Comparison of ENCODE assay signal across 26 mouse cellular contexts in genomic region chr9:98180766-98181165, GRCm38 (mm10).
DNase-seq lines count a peak whose midpoint lies in the region; ATAC-seq lines count a peak whose summit lies in the region.
"Had no signal": no experiment of that assay in that cellular context is flagged by ENCODE, and none has a peak within 500 bp of the region (broad histone marks: within the 10 kb centered on the region; RNA-seq: fewer than 3 reads in every experiment).

No protein-coding gene starts in this region.

- H3K36me3 ChIP-seq in limb, embryonic 11.5 days (ENCODE audit: control insufficient read depth, insufficient read depth, low read length) = no peaks in the 10 kb centered on the region
- no peaks in the 10 kb centered on the region for H3K36me3 ChIP-seq in limb, embryonic 10.5 days
- H3K36me3 ChIP-seq: embryonic facial prominence, embryonic 12.5 days; hindbrain, embryonic 10.5 days; limb, embryonic 15.5 days; neural tube, embryonic 15.5 days had no signal

- peak; percentile 61 for DNase-seq in cerebellum, adult 11-12 months
- DNase-seq in cerebellum, postnatal 4 days (ENCODE audit: low spot score in 2 of 2) = no peak
- peak; percentile 6 for DNase-seq in limb, embryonic 11.5 days (ENCODE audit: low spot score)
- no peak for DNase-seq in limb, embryonic 10.5 days (ENCODE audit: low spot score)
- peak; percentile 51 to 53 for DNase-seq in cerebellum, adult 18-20 months
- peak; percentile 54 to 70 for DNase-seq in cerebellum, postnatal 25 days
- DNase-seq in layer of hippocampus, adult 11-12 months (ENCODE audit: low spot score) = no peak
- DNase-seq: adrenal gland, postnatal 14 days; gastrocnemius, postnatal 14 days; kidney, adult 8-10 months; kidney, postnatal 14 days; layer of hippocampus, adult 9-11 months; lung, postnatal 14 days; thymus, postnatal 14 days had no signal

- H3K9ac ChIP-seq in limb, embryonic 11.5 days (ENCODE audit: low read length) = no peak overlapping the region
- H3K9ac ChIP-seq: embryonic facial prominence, embryonic 12.5 days; forebrain, embryonic 13.5 days; limb, embryonic 15.5 days; neural tube, embryonic 15.5 days had no signal

- no peaks in the 10 kb centered on the region for H3K27me3 ChIP-seq in limb, embryonic 11.5 days (ENCODE audit: control insufficient read depth, insufficient read depth, low read length)
- H3K27me3 ChIP-seq in limb, embryonic 10.5 days (ENCODE audit: low read depth, poor library complexity, severe bottlenecking) = no peaks in the 10 kb centered on the region
- H3K27me3 ChIP-seq: embryonic facial prominence, embryonic 12.5 days; forebrain, embryonic 13.5 days; limb, embryonic 15.5 days; megakaryocyte, embryonic 14.5 days; neural tube, embryonic 15.5 days; Patski had no signal

- H3K4me2 ChIP-seq in limb, embryonic 11.5 days (ENCODE audit: low read depth, severe bottlenecking) = no peak overlapping the region
- H3K4me2 ChIP-seq: embryonic facial prominence, embryonic 12.5 days; forebrain, embryonic 13.5 days; limb, embryonic 15.5 days; neural tube, embryonic 15.5 days had no signal

- no peak overlapping the region for H3K27ac ChIP-seq in limb, embryonic 11.5 days (replicated peaks; ENCODE audit: low read depth, low read length)
- no peak overlapping the region for H3K27ac ChIP-seq in limb, embryonic 10.5 days
- H3K27ac ChIP-seq: embryonic facial prominence, embryonic 12.5 days; forebrain, embryonic 13.5 days; hindbrain, embryonic 10.5 days; limb, embryonic 15.5 days; neural tube, embryonic 15.5 days; stomach, postnatal 0 days had no signal

- H3K9me3 ChIP-seq in limb, embryonic 11.5 days (ENCODE audit: control insufficient read depth, low read length) = no peaks in the 10 kb centered on the region
- H3K9me3 ChIP-seq in limb, embryonic 10.5 days (replicated peaks) = no peaks in the 10 kb centered on the region
- H3K9me3 ChIP-seq: embryonic facial prominence, embryonic 12.5 days; forebrain, embryonic 13.5 days; hindbrain, embryonic 10.5 days; limb, embryonic 15.5 days; megakaryocyte, embryonic 14.5 days; neural tube, embryonic 15.5 days had no signal

- no peaks in the 10 kb centered on the region for H3K4me1 ChIP-seq in limb, embryonic 11.5 days (ENCODE audit: control insufficient read depth, insufficient read depth, low read length)
- H3K4me1 ChIP-seq in limb, embryonic 10.5 days = no peaks in the 10 kb centered on the region
- H3K4me1 ChIP-seq: embryonic facial prominence, embryonic 12.5 days; limb, embryonic 15.5 days; megakaryocyte, embryonic 14.5 days had no signal

- H3K4me3 ChIP-seq in limb, embryonic 11.5 days (ENCODE audit: low read depth, low read length) = no peak overlapping the region
- H3K4me3 ChIP-seq in limb, embryonic 10.5 days = no peak overlapping the region
- H3K4me3 ChIP-seq: embryonic facial prominence, embryonic 12.5 days; erythroblast, embryonic 14.5 days; forebrain, embryonic 13.5 days; hindbrain, embryonic 10.5 days; limb, embryonic 15.5 days; megakaryocyte, embryonic 14.5 days; neural tube, embryonic 15.5 days had no signal

- ATAC-seq in limb, embryonic 11.5 days (ENCODE audit: insufficient number of reproducible peaks, low FRiP score, low TSS enrichment, low read depth) = no peak
- ATAC-seq: activated CD4-positive, CD25-positive, alpha-beta regulatory T cell, adult 4 months; CD4-positive, CD25-positive, alpha-beta regulatory T cell, adult 4 months; forebrain, embryonic 13.5 days; midbrain, embryonic 16.5 days; Patski had no signal

- 80% methylated on average over 4 of the region's 4 CpGs for WGBS in limb, embryonic 11.5 days
- 76% methylated on average over 4 of the region's 4 CpGs for WGBS in limb, embryonic 10.5 days

Comparison
In these comparisons a context has a peak if more than half of its experiments do, and no peak if none do; other contexts are left out.
1. DNase-seq: peak in cerebellum, adult 11-12 months (single experiment), limb, embryonic 11.5 days (single experiment), cerebellum, adult 18-20 months (2 of 2) and cerebellum, postnatal 25 days (2 of 2); none in cerebellum, postnatal 4 days (0 of 2), limb, embryonic 10.5 days (single experiment) and layer of hippocampus, adult 11-12 months (single experiment).